Mouse (Mus musculus) C2C12 (cell line): ENCODE data around the gene Arhgef17.

Experiments
- CEBPB ChIP-seq: IDR thresholded peaks from one replicate; pipeline ENCODE4 v1.6.1; 2011; ENCODE audit warnings: low read depth, mild to moderate bottlenecking, control low read depth, moderate library complexity
- CTCF ChIP-seq: IDR thresholded peaks from one replicate; pipeline ENCODE4 v1.5.1; 2011; ENCODE audit not compliant: control insufficient read depth, insufficient read depth, insufficient read length
- MAX ChIP-seq: IDR thresholded peaks from one replicate; pipeline ENCODE4 v1.6.1; 2011; ENCODE audit warnings: mild to moderate bottlenecking, control low read depth
- MYOD1 ChIP-seq: IDR thresholded peaks from one replicate; pipeline ENCODE4 v1.6.1; 2011; ENCODE audit warnings: low read depth; ENCODE audit not compliant: control insufficient read depth, insufficient read length
- MYOG ChIP-seq: IDR thresholded peaks from one replicate; pipeline ENCODE4 v1.6.1; 2011; ENCODE audit not compliant: control insufficient read depth, insufficient read length; ENCODE audit errors: extremely low read depth
- USF1 ChIP-seq: IDR thresholded peaks from one replicate; pipeline ENCODE4 v1.6.1; 2011; ENCODE audit warnings: low read depth, mild to moderate bottlenecking, control low read depth, moderate library complexity

GRCm38 (mm10) chr7:100845412-100845811 is 86.5 kb downstream of the Arhgef17 start:
- TF ChIP-seq CTCF (no peak), MAX (no peak), USF1 (no peak), MYOD1 (no peak), CEBPB (no peak), MYOG (no peak)
